Mouse (Mus musculus) limb, embryonic 14.5 days (tissue): ENCODE data around the gene Kifc1. TPM values are rescaled to one million over a fixed set of nuclear protein-coding genes. Genes with fewer than 3 reads are reported as not detected.
"Not testable (repeated sequence)": the region's sequence is repeated elsewhere in the genome, so short reads cannot be mapped to it uniquely, and the experiment has no call there.

ENCODE experiments used
- ATAC-seq: fragments of 200-750 bp; cut with Nextera tagmentation; 2 replicates; pipeline ENCODE4 v1.8.0; 2017; ENCODE audit warnings: low read depth, moderate number of reproducible peaks, moderate TSS enrichment; ENCODE audit not compliant: low FRiP score
- DNase-seq: peaks from one replicate; pipeline ENCODE4 v3.0.0-alpha.2; 2015; ENCODE audit warnings: low spot score
- H3K27ac ChIP-seq: fragments of 300-500 bp; sonication (generic); replicated peaks from 2 replicates; pipeline ENCODE4 v1.5.1; 2014; ENCODE audit warnings: low read depth, mild to moderate bottlenecking, low read length, moderate library complexity, mixed read lengths
- H3K27me3 ChIP-seq: fragments of 300-500 bp; sonication (generic); 2 replicates; pipeline ENCODE4 v1.6.1; 2014; ENCODE audit warnings: low read length, mixed read lengths; ENCODE audit not compliant: control insufficient read depth, insufficient read depth
- H3K36me3 ChIP-seq: fragments of 300-500 bp; sonication (generic); 2 replicates; pipeline ENCODE4 v1.6.1; 2014; ENCODE audit warnings: mild to moderate bottlenecking, low read length, moderate library complexity, mixed read lengths; ENCODE audit not compliant: control insufficient read depth, insufficient read depth
- H3K4me1 ChIP-seq: fragments of 300-500 bp; sonication (generic); 2 replicates; pipeline ENCODE4 v1.6.1; 2014; ENCODE audit warnings: antibody characterized with exemption, low read length, mixed read lengths; ENCODE audit not compliant: control insufficient read depth, insufficient read depth
- H3K4me2 ChIP-seq: fragments of 300-500 bp; sonication (generic); replicated peaks from 2 replicates; pipeline ENCODE4 v1.6.1; 2014; ENCODE audit warnings: low read depth, mild to moderate bottlenecking, low read length, moderate library complexity; ENCODE audit not compliant: severe bottlenecking
- H3K4me3 ChIP-seq: fragments of 300-500 bp; sonication (generic); replicated peaks from 2 replicates; pipeline ENCODE4 v1.5.1; 2014; ENCODE audit warnings: low read length
- H3K9ac ChIP-seq: fragments of 300-500 bp; sonication (generic); 2 replicates; pipeline ENCODE4 v1.6.1; 2014; ENCODE audit warnings: mild to moderate bottlenecking, low read depth, low read length, moderate library complexity; ENCODE audit not compliant: severe bottlenecking
- H3K9me3 ChIP-seq: fragments of 300-500 bp; sonication (generic); 2 replicates; pipeline ENCODE4 v1.6.1; 2016; ENCODE audit warnings: low read length; ENCODE audit not compliant: control insufficient read depth
- POLR2A ChIP-seq: fragments of 200-500 bp; IDR thresholded peaks from 2 replicates; pipeline ENCODE4 v1.8.0; 2012; ENCODE audit warnings: inconsistent platforms, mild to moderate bottlenecking, moderate library complexity, borderline replicate concordance; ENCODE audit not compliant: insufficient read depth, insufficient read length; ENCODE audit errors: extremely low read depth
- WGBS: fragments of 180-500 bp; shearing (Covaris S2); extraction: QIAGEN DNeasy Blood & Tissue Kit; methylation state at CpG from one replicate; pipeline ENCODE4 v1.1.7; 2014; 5-methylcytosine and 5-hydroxymethylcytosine counted together
- polyA plus RNA-seq, 2 experiments: library from polyadenylated mRNA; depleted of rRNA in 1 of 2; stranded (reverse) in 1 of 2; unstranded in 1 of 2; fragments of >200 nt; fragmentation: Nextera tagmentation in 1 of 2; extraction: Ambion mirVana in 1 of 2; gene quantifications; 2 replicates each; pipeline versions ENCODE4 v1.2.1 to v1.2.3; 2012 to 2014

Gene Kifc1
- polyA plus RNA-seq, 2 experiments, result 6.2 to 60.6 TPM

DNA sequence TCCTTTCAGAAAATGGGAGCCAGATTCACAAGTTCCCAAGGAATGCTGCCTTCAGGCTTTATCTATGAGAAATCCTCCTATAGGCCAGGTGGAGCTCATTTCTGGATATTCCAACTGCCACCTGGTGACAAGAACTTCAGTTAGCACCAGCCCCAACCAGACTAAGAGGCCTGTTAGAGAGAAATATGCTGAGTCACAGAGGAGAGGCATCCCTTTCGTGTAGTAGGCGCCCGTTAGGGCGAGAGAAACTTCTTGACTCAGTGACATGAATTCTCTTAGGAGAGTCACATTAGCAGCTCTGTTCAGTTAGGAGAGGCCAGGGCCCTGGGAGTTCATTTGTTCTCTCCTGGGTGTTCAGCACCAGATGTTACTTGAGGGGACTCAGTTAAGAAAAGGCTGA is 9.2 kb upstream of the Kifc1 start:
- H3K9ac ChIP-seq, result no peak overlapping the region
- H3K4me3 ChIP-seq, result no peak overlapping the region
- 71% methylated on average over 4 of the region's 4 CpGs for WGBS
- H3K27ac ChIP-seq, result no peak overlapping the region
- H3K4me1 ChIP-seq, result no peaks in the 10 kb centered on the region
- DNase-seq (no peak), ATAC-seq (no peak)
- H3K27me3 ChIP-seq, result no peaks in the 10 kb centered on the region
- no peaks in the 10 kb centered on the region for H3K9me3 ChIP-seq
- TF ChIP-seq POLR2A, result no peak
- H3K36me3 ChIP-seq, result no peaks in the 10 kb centered on the region
- H3K4me2 ChIP-seq, result no peak overlapping the region

- ATAC-seq, H3K36me3 ChIP-seq, H3K4me3 ChIP-seq, H3K4me2 ChIP-seq, H3K27me3 ChIP-seq, H3K27ac ChIP-seq, H3K4me1 ChIP-seq, H3K9me3 ChIP-seq, H3K9ac ChIP-seq, DNase-seq: not testable (repeated sequence)
- WGBS, result 71% methylated on average over 4 of the region's 4 CpGs
Observed at GRCm38 (mm10) chr17:33898193-33898592, 7.7 kb upstream of the Kifc1 start.

DNA sequence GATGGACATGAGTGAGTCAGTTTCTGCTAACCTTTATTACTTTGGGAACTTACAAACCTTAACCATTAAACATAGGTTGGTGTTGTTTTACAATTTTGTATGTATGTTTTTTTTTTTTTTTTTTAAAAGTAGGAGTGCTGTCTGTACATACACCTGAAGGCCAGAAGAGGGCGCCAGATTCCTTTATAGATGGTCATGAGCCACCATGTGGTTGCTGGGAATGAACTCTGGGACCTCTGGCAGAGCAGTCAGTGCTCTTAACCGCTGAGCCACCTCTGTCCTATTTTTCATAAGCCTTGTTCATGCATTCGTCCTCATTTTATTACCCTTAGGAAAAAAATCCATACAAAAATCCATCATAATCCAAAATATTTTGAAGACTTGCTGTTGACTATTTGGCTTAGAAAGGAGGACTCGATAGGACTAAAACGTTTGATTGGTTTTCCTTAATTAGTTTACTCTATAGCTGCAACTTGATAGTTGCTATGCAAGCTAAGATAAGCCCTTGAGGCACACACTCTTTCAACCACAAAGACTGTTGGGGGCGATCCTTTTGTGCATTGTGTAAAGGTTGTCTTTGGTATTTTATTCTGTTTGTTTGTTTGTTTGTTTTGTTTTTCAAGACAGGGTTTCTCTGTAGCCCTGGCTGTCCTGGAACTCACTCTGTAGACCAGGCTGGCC is 6.8 kb upstream of the Kifc1 start:
- Histone ChIP-seq H3K4me2 (no peak overlapping the region), H3K36me3 (no peaks in the 10 kb centered on the region), H3K9ac (no peak overlapping the region), H3K4me3 (no peak overlapping the region), H3K9me3 (no peaks in the 10 kb centered on the region), H3K27ac (no peak overlapping the region), H3K27me3 (no peaks in the 10 kb centered on the region), H3K4me1 (no peaks in the 10 kb centered on the region)
- no peak for TF ChIP-seq POLR2A
- ATAC-seq (no peak), DNase-seq (peak; percentile 58)
- 45% methylated on average over 6 of the region's 6 CpGs for WGBS

DNA sequence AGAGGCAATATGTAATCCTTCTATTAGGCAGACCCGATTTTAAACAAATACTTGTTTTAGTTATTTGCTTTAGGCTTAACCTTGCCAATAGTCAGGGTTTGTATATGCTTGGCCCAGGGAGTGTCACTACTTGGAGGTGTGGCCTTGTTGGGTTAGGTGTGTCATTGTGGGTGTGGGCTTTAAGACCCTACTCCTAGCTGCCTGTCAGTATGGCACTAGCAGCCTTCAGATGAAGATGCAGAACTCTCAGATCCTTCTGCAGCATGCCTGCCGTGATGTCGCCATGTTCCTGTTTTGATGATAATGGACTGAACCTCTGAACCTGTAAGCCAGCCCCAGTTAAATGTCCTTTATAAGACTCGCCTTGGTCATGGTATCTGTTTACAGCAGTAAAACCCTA is 2.5 kb upstream of the Kifc1 start:
- not testable (repeated sequence) for ATAC-seq, H3K9ac ChIP-seq, H3K9me3 ChIP-seq, H3K36me3 ChIP-seq, H3K4me3 ChIP-seq, H3K27ac ChIP-seq, DNase-seq, H3K4me1 ChIP-seq, H3K4me2 ChIP-seq, H3K27me3 ChIP-seq
- WGBS, result 74% methylated on average over 4 of the region's 4 CpGs

- no peak for DNase-seq
- WGBS, result 27% methylated on average over 7 of the region's 7 CpGs
- no peak overlapping the region for H3K4me2 ChIP-seq
- H3K27me3 ChIP-seq, result no peaks in the 10 kb centered on the region
- no peak for ATAC-seq
- H3K4me3 ChIP-seq, result no peak overlapping the region
- no peak for TF ChIP-seq POLR2A
- no peaks in the 10 kb centered on the region for H3K9me3 ChIP-seq
- H3K9ac ChIP-seq, result no peak overlapping the region
- H3K27ac ChIP-seq, result no peak overlapping the region
- no peaks in the 10 kb centered on the region for H3K36me3 ChIP-seq
- H3K4me1 ChIP-seq, result peaks cover 9% of the 10 kb centered on the region
Observed at GRCm38 (mm10) chr17:33892429-33892828, 2.0 kb upstream of the Kifc1 start.

- not testable (repeated sequence) for H3K27ac ChIP-seq, H3K4me1 ChIP-seq, H3K4me2 ChIP-seq, H3K36me3 ChIP-seq, DNase-seq, H3K9ac ChIP-seq, ATAC-seq, H3K9me3 ChIP-seq, H3K4me3 ChIP-seq, H3K27me3 ChIP-seq
- WGBS, result 72% methylated on average over 6 of the region's 6 CpGs
Observed at GRCm38 (mm10) chr17:33891892-33892291, 1.4 kb upstream of the Kifc1 start.
